Mouse (Mus musculus) ES-E14 (cell line): Measurements from ENCODE around the gene Hmgb1.

ENCODE experiments used
- CHD2 ChIP-seq: IDR thresholded peaks from 2 replicates; pipeline ENCODE4 v1.6.1; 2014; ENCODE audit warnings: mild to moderate bottlenecking, low read depth, low read length, inconsistent platforms
- MAFK ChIP-seq: IDR thresholded peaks from 2 replicates; pipeline ENCODE4 v1.6.1; 2014; ENCODE audit warnings: mild to moderate bottlenecking, low read depth, low read length, inconsistent platforms; ENCODE audit not compliant: insufficient read depth
- ZNF384 ChIP-seq: IDR thresholded peaks from 2 replicates; pipeline ENCODE4 v1.6.1; 2012; ENCODE audit warnings: low read depth, low read length, inconsistent platforms

DNA sequence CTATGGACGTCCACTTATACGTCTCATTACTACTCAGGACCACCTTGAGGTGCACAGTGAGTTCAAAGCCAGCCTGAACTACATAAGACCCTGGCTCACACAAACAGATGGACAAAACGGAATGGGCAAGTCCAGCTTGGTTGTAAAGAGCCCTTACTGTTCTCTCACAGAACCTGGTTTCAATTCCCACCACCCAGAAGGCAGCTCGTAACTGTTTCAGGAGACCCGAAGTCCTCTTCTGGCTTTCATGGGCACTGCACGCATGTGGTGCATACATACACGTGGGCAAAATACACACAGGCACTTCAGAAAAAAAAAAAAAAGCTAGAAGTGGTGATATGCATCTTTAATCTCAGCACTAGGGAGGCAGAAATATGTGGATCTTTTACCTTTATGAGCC, 139.2 kb downstream of the Hmgb1 start:
- no peak for TF ChIP-seq MAFK
- TF ChIP-seq CHD2 = no peak
- no peak for TF ChIP-seq ZNF384
